Mouse (Mus musculus) megakaryocyte-erythroid progenitor cell, adult 5-6 weeks (primary cell): ENCODE results near the gene Gstp1. TPM values are rescaled to one million over a fixed set of nuclear protein-coding genes. Genes with fewer than 3 reads are reported as not detected.
A peak's percentile ranks its signal among the peaks of the same experiment; 100 is the strongest.

Experiments used
- ATAC-seq: replicated peaks from 2 replicates; pipeline ENCODE4 v1.8.0; 2016; ENCODE audit warnings: mild to moderate bottlenecking, inconsistent platforms; ENCODE audit not compliant: severe bottlenecking, poor library complexity, low FRiP score, low TSS enrichment
- total RNA-seq, 2 experiments: library from RNA; stranded (forward) in 1 of 2; stranded (reverse) in 1 of 2; fragments of 200-1000, 215-1000 nt in 1 of 2; fragments of >200 nt in 1 of 2; fragmentation: Nextera tagmentation in 1 of 2; gene quantifications; 2 replicates each; pipeline ENCODE4 v1.2.3; 2014 to 2017

Gene Gstp1
- total RNA-seq, 2 experiments from 2014 or later, result 220 to 623 TPM

DNA sequence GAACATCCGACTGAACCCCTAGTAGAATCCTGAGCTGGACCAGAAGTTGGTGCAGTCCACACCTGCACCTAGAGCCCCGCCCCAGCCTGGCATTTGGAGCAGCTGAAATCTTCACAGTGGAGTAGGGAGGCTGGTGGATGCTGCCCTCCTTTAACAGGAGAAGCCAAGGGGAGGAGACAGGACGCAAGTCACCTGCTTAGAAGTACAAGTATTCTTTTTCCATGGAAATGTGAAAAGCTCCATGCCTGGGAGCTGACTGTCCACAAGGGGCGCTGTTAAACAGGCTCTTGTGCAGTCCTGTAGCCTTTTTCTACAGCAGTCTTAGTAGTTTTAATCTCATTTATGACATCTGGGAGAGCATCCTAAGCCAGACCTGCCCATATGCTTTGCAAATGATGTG lies 49.0 kb downstream of the Gstp1 start:
- ATAC-seq, result no peak

DNA sequence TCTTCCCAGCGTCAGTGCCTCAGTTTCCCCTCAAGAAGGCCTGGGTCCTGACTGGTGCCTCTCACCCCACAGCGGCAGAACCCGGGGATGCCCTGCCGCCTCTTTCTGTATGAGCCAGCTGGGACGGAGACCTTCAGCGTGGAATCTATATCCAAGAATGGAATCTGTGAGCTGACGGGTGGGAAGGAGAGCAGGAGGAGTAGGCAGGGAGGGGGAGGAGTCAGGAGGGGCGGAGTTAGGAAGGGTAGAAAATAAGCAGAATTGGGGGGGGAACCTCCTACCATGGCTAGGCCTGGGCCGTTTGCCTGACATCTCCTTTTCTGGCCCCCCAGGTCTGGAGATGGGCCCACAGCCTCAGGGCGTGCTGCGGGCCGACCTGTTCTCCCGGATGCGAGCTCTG lies 49.7 kb downstream of the Gstp1 start:
- ATAC-seq, result no peak

DNA sequence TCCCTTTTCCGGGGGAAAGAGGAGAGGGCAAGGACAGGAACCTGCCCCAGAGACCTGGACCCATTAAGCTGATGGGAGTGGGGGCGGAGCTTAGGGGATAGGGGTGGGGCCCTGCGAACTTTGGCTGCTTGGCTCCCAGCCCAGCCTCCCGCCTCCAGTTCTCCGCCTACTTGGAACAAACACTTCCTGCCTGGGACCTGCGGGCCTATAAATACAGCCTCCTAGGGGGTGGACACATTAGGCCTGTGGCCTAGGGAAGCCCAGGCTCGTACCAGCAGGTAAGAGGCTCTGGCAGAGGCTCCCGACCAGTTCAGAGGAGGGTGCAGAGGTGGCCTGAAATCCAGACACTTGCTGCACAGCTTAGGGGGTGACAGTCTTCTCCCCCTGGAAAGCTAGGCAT lies 51.5 kb downstream of the Gstp1 start, which contains the start of gene Acy3:
Gene Acy3, plus strand, starts transcription at position 237 of the 400 bp plus-strand sequence.
- peak; percentile 51 for ATAC-seq

Other genes with a start within 250 kb of the Gstp1 start
Only the 30 nearest of the 33 such genes appear.
- 23.0 and 23.5 TPM in 2 replicates for gene Chka, start 186.2 kb downstream of the Gstp1 start, total RNA-seq (2014; fragmentation: Nextera tagmentation)
- 22.5 and 26.0 TPM in 2 replicates for gene Chka, start 186.2 kb downstream of the Gstp1 start, total RNA-seq (2017)
- gene Tcirg1, start 130.9 kb downstream of the Gstp1 start, total RNA-seq (2014; fragmentation: Nextera tagmentation), result 27.6 and 37.7 TPM in 2 replicates
- gene Tcirg1, start 130.9 kb downstream of the Gstp1 start, total RNA-seq (2017), result 6.7 and 44.0 TPM in 2 replicates
- gene Ndufs8, start 125.2 kb downstream of the Gstp1 start, total RNA-seq (2014; fragmentation: Nextera tagmentation), result 175 and 218 TPM in 2 replicates
- gene Ndufs8, start 125.2 kb downstream of the Gstp1 start, total RNA-seq (2017), result 54.3 and 59.0 TPM in 2 replicates
- gene Aldh3b1, start 108.2 kb downstream of the Gstp1 start, total RNA-seq (2014; fragmentation: Nextera tagmentation), result 3.9 TPM in 1 of 2 replicates, not detected in the other
- gene Aldh3b1, start 108.2 kb downstream of the Gstp1 start, total RNA-seq (2017), result not detected in 2 replicates
- gene Unc93b1, start 102.8 kb downstream of the Gstp1 start, total RNA-seq (2014; fragmentation: Nextera tagmentation), result 9.1 and 10.4 TPM in 2 replicates
- 3.9 and 16.4 TPM in 2 replicates for gene Unc93b1, start 102.8 kb downstream of the Gstp1 start, total RNA-seq (2017)
- not detected in 2 replicates for gene Aldh3b3, start 79.3 kb downstream of the Gstp1 start, total RNA-seq (2014; fragmentation: Nextera tagmentation)
- not detected in 2 replicates for gene Aldh3b3, start 79.3 kb downstream of the Gstp1 start, total RNA-seq (2017)
- gene Aldh3b2, start 65.7 kb downstream of the Gstp1 start, total RNA-seq (2014; fragmentation: Nextera tagmentation), result 0.50 TPM in 1 of 2 replicates, not detected in the other
- 0.99 TPM in 1 of 2 replicates, not detected in the other for gene Aldh3b2, start 65.7 kb downstream of the Gstp1 start, total RNA-seq (2017)
- gene Acy3, start 51.4 kb downstream of the Gstp1 start, total RNA-seq (2014; fragmentation: Nextera tagmentation), result 5.6 and 8.0 TPM in 2 replicates
- 2.3 and 2.5 TPM in 2 replicates for gene Acy3, start 51.4 kb downstream of the Gstp1 start, total RNA-seq (2017)
- not detected in 2 replicates for gene Tbx10, start 45.2 kb downstream of the Gstp1 start, total RNA-seq (2014; fragmentation: Nextera tagmentation)
- gene Tbx10, start 45.2 kb downstream of the Gstp1 start, total RNA-seq (2017), result not detected in 2 replicates
- gene Nudt8, start 37.4 kb downstream of the Gstp1 start, total RNA-seq (2014; fragmentation: Nextera tagmentation), result 21.5 and 29.8 TPM in 2 replicates
- gene Nudt8, start 37.4 kb downstream of the Gstp1 start, total RNA-seq (2017), result 19.5 and 21.1 TPM in 2 replicates
- 1.9 and 5.4 TPM in 2 replicates for gene Gm49405, start 37.4 kb downstream of the Gstp1 start, total RNA-seq (2014; fragmentation: Nextera tagmentation)
- gene Gm49405, start 37.4 kb downstream of the Gstp1 start, total RNA-seq (2017), result 1.5 and 2.0 TPM in 2 replicates
- 2.1 and 7.4 TPM in 2 replicates for gene Doc2g, start 34.7 kb downstream of the Gstp1 start, total RNA-seq (2014; fragmentation: Nextera tagmentation)
- gene Doc2g, start 34.7 kb downstream of the Gstp1 start, total RNA-seq (2017), result 3.8 and 4.0 TPM in 2 replicates
- gene Ndufv1, start 25.2 kb downstream of the Gstp1 start, total RNA-seq (2014; fragmentation: Nextera tagmentation), result 210 and 232 TPM in 2 replicates
- 285 and 306 TPM in 2 replicates for gene Ndufv1, start 25.2 kb downstream of the Gstp1 start, total RNA-seq (2017)
- not detected in 2 replicates for gene Gstp2, start 8.0 kb upstream of the Gstp1 start, total RNA-seq (2014; fragmentation: Nextera tagmentation)
- not detected in 2 replicates for gene Gstp2, start 8.0 kb upstream of the Gstp1 start, total RNA-seq (2017)
- gene Gstp3, start 21.6 kb upstream of the Gstp1 start, total RNA-seq (2014; fragmentation: Nextera tagmentation), result 28.5 and 40.7 TPM in 2 replicates
- gene Gstp3, start 21.6 kb upstream of the Gstp1 start, total RNA-seq (2017), result 16.4 and 37.6 TPM in 2 replicates
- gene Cabp2, start 43.6 kb upstream of the Gstp1 start, total RNA-seq (2014; fragmentation: Nextera tagmentation), result not detected in 2 replicates
- not detected in 2 replicates for gene Cabp2, start 43.6 kb upstream of the Gstp1 start, total RNA-seq (2017)
- gene Cdk2ap2, start 59.2 kb upstream of the Gstp1 start, total RNA-seq (2014; fragmentation: Nextera tagmentation), result 65.1 and 75.8 TPM in 2 replicates
- 6.7 and 16.1 TPM in 2 replicates for gene Cdk2ap2, start 59.2 kb upstream of the Gstp1 start, total RNA-seq (2017)
- gene Pitpnm1, start 62.0 kb upstream of the Gstp1 start, total RNA-seq (2014; fragmentation: Nextera tagmentation), result 42.3 and 44.1 TPM in 2 replicates
- 7.4 and 7.7 TPM in 2 replicates for gene Pitpnm1, start 62.0 kb upstream of the Gstp1 start, total RNA-seq (2017)
- 25.9 and 31.2 TPM in 2 replicates for gene Aip, start 87.9 kb upstream of the Gstp1 start, total RNA-seq (2014; fragmentation: Nextera tagmentation)
- 16.9 and 23.2 TPM in 2 replicates for gene Aip, start 87.9 kb upstream of the Gstp1 start, total RNA-seq (2017)
- gene Gpr152, start 101.8 kb upstream of the Gstp1 start, total RNA-seq (2014; fragmentation: Nextera tagmentation), result not detected in 2 replicates
- not detected in 2 replicates for gene Gpr152, start 101.8 kb upstream of the Gstp1 start, total RNA-seq (2017)
- gene Cabp4, start 106.0 kb upstream of the Gstp1 start, total RNA-seq (2014; fragmentation: Nextera tagmentation), result 0.39 and 1.5 TPM in 2 replicates
- gene Cabp4, start 106.0 kb upstream of the Gstp1 start, total RNA-seq (2017), result not detected in 2 replicates
- gene Coro1b, start 110.6 kb upstream of the Gstp1 start, total RNA-seq (2014; fragmentation: Nextera tagmentation), result 103 and 123 TPM in 2 replicates
- gene Coro1b, start 110.6 kb upstream of the Gstp1 start, total RNA-seq (2017), result 42.8 and 97.1 TPM in 2 replicates
- gene Ptprcap, start 115.6 kb upstream of the Gstp1 start, total RNA-seq (2014; fragmentation: Nextera tagmentation), result 53.0 and 63.6 TPM in 2 replicates
- gene Ptprcap, start 115.6 kb upstream of the Gstp1 start, total RNA-seq (2017), result 104 and 112 TPM in 2 replicates
- gene Rps6kb2, start 125.4 kb upstream of the Gstp1 start, total RNA-seq (2014; fragmentation: Nextera tagmentation), result 60.4 and 60.9 TPM in 2 replicates
- 14.7 and 39.7 TPM in 2 replicates for gene Rps6kb2, start 125.4 kb upstream of the Gstp1 start, total RNA-seq (2017)
- 8.1 and 10.9 TPM in 2 replicates for gene Carns1, start 137.5 kb upstream of the Gstp1 start, total RNA-seq (2014; fragmentation: Nextera tagmentation)
- gene Carns1, start 137.5 kb upstream of the Gstp1 start, total RNA-seq (2017), result 0.19 and 1.0 TPM in 2 replicates
- 17.1 and 30.7 TPM in 2 replicates for gene Tbc1d10c, start 153.3 kb upstream of the Gstp1 start, total RNA-seq (2014; fragmentation: Nextera tagmentation)
- 7.1 and 9.3 TPM in 2 replicates for gene Tbc1d10c, start 153.3 kb upstream of the Gstp1 start, total RNA-seq (2017)
- gene Ppp1ca, start 154.1 kb upstream of the Gstp1 start, total RNA-seq (2014; fragmentation: Nextera tagmentation), result 392 and 411 TPM in 2 replicates
- gene Ppp1ca, start 154.1 kb upstream of the Gstp1 start, total RNA-seq (2017), result 411 and 530 TPM in 2 replicates
- 35.5 and 47.7 TPM in 2 replicates for gene Rad9a, start 163.7 kb upstream of the Gstp1 start, total RNA-seq (2014; fragmentation: Nextera tagmentation)
- gene Rad9a, start 163.7 kb upstream of the Gstp1 start, total RNA-seq (2017), result 17.5 and 29.6 TPM in 2 replicates
- gene Clcf1, start 176.3 kb upstream of the Gstp1 start, total RNA-seq (2014; fragmentation: Nextera tagmentation), result 4.6 and 6.9 TPM in 2 replicates
- gene Clcf1, start 176.3 kb upstream of the Gstp1 start, total RNA-seq (2017), result 0.99 TPM in 1 of 2 replicates, not detected in the other
- gene AC109138.7, start 176.4 kb upstream of the Gstp1 start, total RNA-seq (2014; fragmentation: Nextera tagmentation), result 2.1 TPM in 1 of 2 replicates, not detected in the other
- gene AC109138.7, start 176.4 kb upstream of the Gstp1 start, total RNA-seq (2017), result not detected in 2 replicates